Mouse (Mus musculus) midbrain, embryonic 14.5 days (tissue): Measurements from ENCODE around the gene Gpm6b. TPM values are rescaled to one million over a fixed set of nuclear protein-coding genes. Genes with fewer than 3 reads are reported as not detected.

Experiments
- ATAC-seq: fragments of 200-750 bp; cut with Nextera tagmentation; 2 replicates; pipeline ENCODE4 v1.8.0; 2017; ENCODE audit warnings: moderate number of reproducible peaks, moderate library complexity; ENCODE audit not compliant: low FRiP score, low TSS enrichment
- DNase-seq: peaks from one replicate; pipeline ENCODE4 v3.0.0-alpha.2; 2015
- H3K27ac ChIP-seq: fragments of 300-500 bp; sonication (generic); replicated peaks from 2 replicates; pipeline ENCODE4 v1.5.1; 2014; ENCODE audit warnings: mild to moderate bottlenecking, low read depth, low read length, moderate library complexity
- H3K27me3 ChIP-seq: fragments of 300-500 bp; sonication (generic); 2 replicates; pipeline ENCODE4 v1.6.1; 2014; ENCODE audit warnings: low read length, control low read depth, mixed read lengths; ENCODE audit not compliant: control insufficient read depth, insufficient read depth
- H3K36me3 ChIP-seq: fragments of 300-500 bp; sonication (generic); 2 replicates; pipeline ENCODE4 v1.6.1; 2014; ENCODE audit warnings: low read length, control low read depth; ENCODE audit not compliant: control insufficient read depth, insufficient read depth
- H3K4me1 ChIP-seq: fragments of 300-500 bp; sonication (generic); 2 replicates; pipeline ENCODE4 v1.6.1; 2014; ENCODE audit warnings: mild to moderate bottlenecking, antibody characterized with exemption, low read length, control low read depth; ENCODE audit not compliant: control insufficient read depth, insufficient read depth
- H3K4me2 ChIP-seq: fragments of 300-500 bp; sonication (generic); 2 replicates; pipeline ENCODE4 v1.6.1; 2014; ENCODE audit warnings: mild to moderate bottlenecking, low read length, moderate library complexity
- H3K4me3 ChIP-seq: fragments of 300-500 bp; sonication (generic); replicated peaks from 2 replicates; pipeline ENCODE4 v1.5.1; 2014; ENCODE audit warnings: low read depth, low read length
- H3K9ac ChIP-seq: fragments of 300-500 bp; sonication (generic); replicated peaks from 2 replicates; pipeline ENCODE4 v1.6.1; 2014; ENCODE audit warnings: mild to moderate bottlenecking, low read length, moderate library complexity
- H3K9me3 ChIP-seq: fragments of 300-500 bp; sonication (generic); 2 replicates; pipeline ENCODE4 v1.6.1; 2016; ENCODE audit warnings: low read length, control low read depth, mixed read lengths; ENCODE audit not compliant: control insufficient read depth
- WGBS: fragments of 180-500 bp; shearing (Covaris S2); extraction: QIAGEN DNeasy Blood & Tissue Kit; methylation state at CpG from one replicate; pipeline ENCODE4 v1.1.7; 2014; 5-methylcytosine and 5-hydroxymethylcytosine counted together
- polyA plus RNA-seq: library from polyadenylated mRNA; unstranded; fragments of >200 nt; fragmentation: Nextera tagmentation; extraction: Ambion mirVana; gene quantifications from 2 replicates; pipeline ENCODE4 v1.2.1, GENCODE M21; 2014

Gpm6b gene
- polyA plus RNA-seq = 227 and 249 TPM in 2 replicates

DNA sequence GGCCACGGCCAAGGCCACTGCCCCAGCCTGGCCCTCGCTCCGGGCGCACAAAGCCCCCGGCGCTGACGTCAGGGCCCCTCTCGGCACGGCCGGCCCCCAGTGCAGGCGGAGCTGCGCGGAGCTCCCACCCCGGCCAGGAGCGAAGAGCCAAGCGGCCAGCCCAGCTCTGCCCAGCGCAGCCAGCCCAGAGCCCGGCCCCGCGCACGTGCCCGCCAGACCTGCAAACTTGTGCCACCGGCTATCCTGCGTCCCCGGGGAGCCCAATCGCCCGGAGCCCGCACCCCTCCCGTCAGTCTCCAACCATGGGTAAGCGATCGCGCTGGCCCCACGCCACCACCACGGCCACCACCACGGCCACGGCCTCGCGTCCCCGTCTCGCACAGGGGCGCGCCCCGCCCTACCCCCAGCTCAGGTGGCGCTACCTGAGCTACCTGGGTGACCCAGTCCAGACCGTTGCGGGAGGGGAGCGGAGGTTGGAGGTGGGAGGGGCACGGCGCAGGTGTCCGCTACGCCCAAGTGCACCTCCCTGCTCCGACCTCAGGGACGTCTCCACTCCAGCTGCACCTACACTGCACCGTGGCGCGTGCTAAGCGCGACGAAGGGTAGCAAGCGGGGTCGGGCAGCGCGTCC is at the start of gene Gpm6b:
TSS of gene Gpm6b (plus strand) at position 81 of the 630 bp plus-strand sequence.
- peak; percentile 70 for DNase-seq
- 25% methylated on average over 62 of the region's 63 CpGs for WGBS
- Histone ChIP-seq H3K27ac (0 out of 2 replicates have a peak within 1 kb of the TSS, but pooled peaks have one; percentile 37), H3K36me3 (no peaks in the 10 kb centered on the region), H3K27me3 (no peaks in the 10 kb centered on the region), H3K4me1 (no peaks in the 10 kb centered on the region), H3K4me2 (peak within 1 kb of the TSS; percentile 73), H3K9ac (peak within 1 kb of the TSS; percentile 64), H3K4me3 (peak within 1 kb of the TSS; percentile 54), H3K9me3 (no peaks in the 10 kb centered on the region)
- ATAC-seq = peak; percentile 90

DNA sequence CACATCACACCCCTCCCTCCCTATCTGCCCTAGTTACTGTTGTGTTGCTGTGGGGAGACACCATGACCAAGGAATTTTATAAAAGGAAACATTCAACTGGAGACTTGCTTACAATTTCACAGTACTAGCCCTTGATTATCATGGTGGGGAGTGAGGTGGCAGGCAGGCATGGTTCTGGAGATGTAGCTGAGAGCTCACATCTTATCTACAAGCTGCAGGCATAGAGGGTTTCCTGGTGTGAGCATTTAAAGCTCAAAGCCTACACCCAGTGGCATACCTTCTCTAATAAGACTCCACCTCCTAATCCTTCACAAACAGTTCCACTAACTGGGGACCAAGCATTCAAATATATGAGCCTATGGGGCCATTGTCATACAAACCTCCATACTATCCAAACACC is 42.4 kb upstream of the Gpm6b start:
- DNase-seq (no peak), ATAC-seq (no peak)
- Histone ChIP-seq H3K27ac (no peak overlapping the region), H3K4me2 (no peak overlapping the region), H3K9ac (no peak overlapping the region), H3K27me3 (no peaks in the 10 kb centered on the region), H3K4me1 (no peaks in the 10 kb centered on the region), H3K9me3 (no peaks in the 10 kb centered on the region), H3K4me3 (no peak overlapping the region), H3K36me3 (no peaks in the 10 kb centered on the region)

DNA sequence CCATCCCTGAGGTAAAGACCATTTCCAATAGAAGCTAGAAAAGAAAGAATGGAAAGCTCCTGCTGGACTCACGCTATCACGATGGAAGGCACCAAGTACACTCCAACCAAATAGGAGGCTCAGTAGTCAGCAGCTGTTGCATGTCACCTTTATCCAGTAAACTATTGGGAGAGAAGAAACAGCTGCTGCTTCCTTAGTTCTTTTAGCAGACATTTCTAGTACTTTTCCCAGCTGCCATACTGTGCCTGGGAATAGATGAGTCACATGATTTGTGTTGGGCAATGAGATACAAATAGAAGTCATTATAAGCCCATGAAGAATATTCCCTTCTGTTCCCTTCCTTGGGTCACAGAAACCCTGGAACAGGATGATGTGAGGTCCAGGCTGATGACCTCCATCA is 40.4 kb upstream of the Gpm6b start:
- Histone ChIP-seq H3K4me1 (no peaks in the 10 kb centered on the region), H3K27me3 (no peaks in the 10 kb centered on the region), H3K36me3 (no peaks in the 10 kb centered on the region), H3K9ac (no peak overlapping the region), H3K27ac (no peak overlapping the region), H3K9me3 (no peaks in the 10 kb centered on the region), H3K4me3 (no peak overlapping the region), H3K4me2 (no peak overlapping the region)
- WGBS = 95% methylated on average over 2 of the region's 2 CpGs
- ATAC-seq (no peak), DNase-seq (no peak)

DNA sequence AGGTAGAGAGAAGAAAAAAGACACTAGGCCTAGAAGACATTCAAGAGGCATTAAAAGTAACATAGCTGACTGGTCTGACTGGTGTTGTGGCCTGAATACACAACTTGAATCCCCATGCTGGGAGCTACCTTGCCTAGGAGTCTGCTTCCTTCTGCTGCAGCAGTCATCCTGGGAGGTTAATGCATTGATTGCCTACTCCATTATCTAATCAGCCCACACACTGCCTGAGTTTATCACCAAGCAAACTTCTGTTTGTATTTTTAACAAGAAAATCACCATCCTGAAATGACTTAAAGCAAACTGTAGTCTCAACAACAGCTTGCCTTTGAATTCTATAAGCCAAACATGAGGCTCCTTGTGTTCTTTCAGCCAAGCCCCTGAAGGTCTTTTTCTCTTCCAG is 38.9 kb upstream of the Gpm6b start:
- Histone ChIP-seq H3K36me3 (no peaks in the 10 kb centered on the region), H3K4me3 (no peak overlapping the region), H3K9me3 (no peaks in the 10 kb centered on the region), H3K27me3 (no peaks in the 10 kb centered on the region), H3K4me1 (no peaks in the 10 kb centered on the region), H3K4me2 (no peak overlapping the region), H3K9ac (no peak overlapping the region), H3K27ac (no peak overlapping the region)
- no peak for DNase-seq
- no peak for ATAC-seq

DNA sequence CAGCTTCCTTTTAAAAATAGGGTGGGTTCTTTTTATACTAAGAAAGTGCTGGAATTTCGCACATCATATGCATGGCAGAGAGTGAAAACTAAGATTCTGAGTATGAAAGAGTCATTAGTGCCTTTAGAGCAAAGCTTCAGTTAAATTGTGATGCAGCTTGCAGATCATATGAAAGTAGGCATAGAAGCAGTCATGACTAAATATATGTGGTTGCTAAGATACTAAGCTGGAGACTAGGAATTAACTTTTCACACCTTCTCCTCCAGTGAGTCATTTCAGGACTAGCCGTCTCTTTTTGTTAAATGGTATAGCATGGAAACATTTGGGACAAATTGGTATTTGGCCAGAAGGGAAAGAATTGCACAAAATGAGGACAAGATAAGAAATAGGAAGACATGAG is 24.1 kb upstream of the Gpm6b start:
- H3K9ac ChIP-seq = no peak overlapping the region
- DNase-seq (no peak), ATAC-seq (no peak)
- no peaks in the 10 kb centered on the region for H3K9me3 ChIP-seq
- no peaks in the 10 kb centered on the region for H3K27me3 ChIP-seq
- no peaks in the 10 kb centered on the region for H3K36me3 ChIP-seq
- H3K27ac ChIP-seq = no peak overlapping the region
- WGBS = 60% methylated on average over 2 of the region's 2 CpGs
- H3K4me2 ChIP-seq = no peak overlapping the region
- no peaks in the 10 kb centered on the region for H3K4me1 ChIP-seq
- H3K4me3 ChIP-seq = no peak overlapping the region

DNA sequence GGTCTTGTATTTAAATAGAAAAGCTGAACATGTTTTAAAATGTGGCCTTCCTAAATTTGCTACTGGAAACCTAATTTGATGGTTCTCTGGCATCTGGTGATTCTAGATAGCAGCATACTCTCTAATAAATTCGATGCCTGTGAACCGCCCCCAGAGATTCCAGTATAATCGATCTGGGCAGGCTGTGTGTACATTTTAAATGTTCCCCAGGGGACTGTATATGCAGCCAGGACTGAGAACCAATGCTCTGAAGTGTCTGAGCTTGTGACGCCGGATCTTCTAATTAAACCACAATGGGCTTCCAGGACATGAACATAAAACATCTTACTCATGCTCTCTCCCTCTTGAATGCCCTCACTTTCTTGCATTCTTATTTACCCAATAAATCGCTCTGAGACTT is 22.5 kb upstream of the Gpm6b start:
- Histone ChIP-seq H3K9ac (no peak overlapping the region), H3K36me3 (no peaks in the 10 kb centered on the region), H3K4me1 (no peaks in the 10 kb centered on the region), H3K9me3 (no peaks in the 10 kb centered on the region), H3K27me3 (no peaks in the 10 kb centered on the region), H3K4me2 (no peak overlapping the region), H3K27ac (no peak overlapping the region), H3K4me3 (no peak overlapping the region)
- ATAC-seq (no peak), DNase-seq (no peak)
- WGBS = 64% methylated on average over 6 of the region's 6 CpGs

DNA sequence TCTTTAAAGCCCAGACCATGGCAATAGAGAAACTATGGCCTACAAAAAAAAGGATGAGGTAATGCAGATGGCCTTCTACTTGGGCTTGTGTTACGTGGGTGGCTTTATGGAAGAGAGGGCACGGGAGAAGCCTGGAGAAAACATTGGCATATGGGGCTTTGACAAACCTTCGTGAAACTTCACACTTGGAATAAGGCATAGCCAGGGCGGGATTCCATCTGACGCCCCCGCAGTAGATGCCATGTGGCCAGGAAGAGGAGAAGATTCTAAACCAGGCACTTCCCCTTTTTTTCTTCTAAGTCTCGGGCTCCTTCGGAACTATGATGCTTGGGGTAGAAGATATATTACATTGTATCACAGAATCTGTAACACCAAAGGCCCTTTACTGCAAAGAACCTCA is 22.0 kb upstream of the Gpm6b start:
- no peak overlapping the region for H3K9ac ChIP-seq
- H3K27ac ChIP-seq = no peak overlapping the region
- DNase-seq = no peak
- 93% methylated on average over 8 of the region's 8 CpGs for WGBS
- H3K4me2 ChIP-seq = no peak overlapping the region
- H3K4me1 ChIP-seq = no peaks in the 10 kb centered on the region
- no peak for ATAC-seq
- H3K36me3 ChIP-seq = no peaks in the 10 kb centered on the region
- no peaks in the 10 kb centered on the region for H3K9me3 ChIP-seq
- no peak overlapping the region for H3K4me3 ChIP-seq
- no peaks in the 10 kb centered on the region for H3K27me3 ChIP-seq

DNA sequence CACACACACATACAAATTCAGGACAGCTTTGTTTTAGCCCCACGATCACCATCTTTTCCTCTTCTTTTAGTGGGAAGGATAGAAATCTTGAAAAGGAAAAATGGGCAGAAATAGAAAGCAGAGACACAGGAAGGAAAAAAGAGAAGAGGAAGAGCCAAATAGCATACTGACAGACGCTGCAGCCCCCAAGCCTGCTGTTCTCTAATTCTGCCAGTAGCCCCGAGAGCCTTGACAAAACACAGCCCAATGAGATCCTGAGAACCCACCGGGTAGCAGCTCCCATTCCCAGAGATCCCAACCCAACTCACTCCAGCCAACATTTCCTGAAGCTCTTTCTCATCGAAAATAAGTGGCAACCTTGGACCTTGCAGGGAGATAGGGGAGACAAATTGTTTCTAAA is 19.4 kb upstream of the Gpm6b start:
- Histone ChIP-seq H3K9me3 (no peaks in the 10 kb centered on the region), H3K4me3 (no peak overlapping the region), H3K4me1 (no peaks in the 10 kb centered on the region), H3K9ac (no peak overlapping the region), H3K4me2 (no peak overlapping the region), H3K36me3 (no peaks in the 10 kb centered on the region), H3K27ac (no peak overlapping the region), H3K27me3 (no peaks in the 10 kb centered on the region)
- DNase-seq = no peak
- no peak for ATAC-seq
- WGBS = 71% methylated on average over 5 of the region's 5 CpGs

DNA sequence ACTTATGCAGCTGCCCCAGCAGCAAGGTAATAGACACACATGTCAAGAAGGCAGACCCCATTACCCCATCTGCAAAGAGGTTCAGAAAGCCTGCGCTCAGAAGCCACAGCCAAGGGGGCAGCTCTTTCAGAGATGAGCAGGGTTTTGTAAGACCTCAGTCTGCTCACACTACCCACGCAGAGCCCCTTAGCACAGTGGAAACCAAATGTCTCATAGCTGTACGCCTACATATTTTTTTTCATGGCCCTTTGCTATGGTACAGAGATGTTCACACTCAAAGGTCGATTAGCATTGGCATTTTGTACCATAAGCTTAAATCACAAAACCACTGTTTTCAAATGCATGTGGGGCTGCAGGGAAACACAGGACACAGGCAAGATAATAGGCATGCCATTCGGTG is 11.9 kb upstream of the Gpm6b start:
- Histone ChIP-seq H3K4me1 (no peaks in the 10 kb centered on the region), H3K9me3 (no peaks in the 10 kb centered on the region), H3K4me2 (no peak overlapping the region), H3K36me3 (no peaks in the 10 kb centered on the region), H3K4me3 (no peak overlapping the region), H3K27me3 (0 out of 2 replicates have a peak, but pooled peaks cover 3% of the 10 kb centered on the region), H3K9ac (no peak overlapping the region), H3K27ac (no peak overlapping the region)
- 74% methylated on average over 5 of the region's 5 CpGs for WGBS
- ATAC-seq (no peak), DNase-seq (no peak)
